Mouse (Mus musculus): ENCODE results near the gene Syt2.

- TF ChIP-seq POLR2A (IDR thresholded peaks at IDR 0.05; ENCODE audit: borderline replicate concordance, extremely low read depth, insufficient read depth, insufficient read length, poor library complexity, severe bottlenecking) (no peak), CTCF (IDR thresholded peaks at IDR 0.05; ENCODE audit: borderline replicate concordance, extremely low read depth, insufficient read depth, insufficient read length) (peak; percentile 9; the same call in 1 of the 2 replicates)
These were observed 27.8 kb downstream of the Syt2 start for GRCm38 (mm10) chr1:134674312-134674711.

Data from brain, embryonic 14.5 days (tissue).